Mouse (Mus musculus): ENCODE results near the gene Fam19a3.
"Not testable (repeated sequence)": the region's sequence is repeated elsewhere in the genome, so short reads cannot be mapped to it uniquely, and the experiment has no call there.

Fam19a3 gene

DNA sequence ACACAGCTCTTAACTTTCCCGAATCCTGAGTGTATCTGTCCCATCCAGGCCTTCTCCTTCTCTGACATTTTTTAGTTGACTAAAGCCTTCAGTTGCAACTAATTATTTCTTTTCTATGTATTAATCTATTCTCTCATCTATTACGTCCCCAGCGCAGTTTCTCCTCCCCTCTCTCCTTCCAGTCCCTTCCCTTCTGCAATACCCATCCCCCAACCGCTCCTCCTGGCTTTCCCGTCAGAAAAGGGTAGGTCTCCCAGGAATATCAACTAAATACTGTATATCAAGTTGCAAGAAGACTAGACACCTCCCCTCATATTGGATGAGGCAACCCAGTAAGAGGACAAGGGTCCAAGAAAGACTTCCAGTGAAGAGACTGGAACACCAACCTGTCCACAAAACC is 22.8 kb downstream of the Fam19a3 start:
- DNase-seq = no peak

GRCm38 (mm10) chr3:104758406-104758805 is 23.2 kb downstream of the Fam19a3 start:
- peak; percentile 89 for DNase-seq

GRCm38 (mm10) chr3:104752845-104753244 is 28.8 kb downstream of the Fam19a3 start:
- not testable (repeated sequence) for DNase-seq

GRCm38 (mm10) chr3:104743864-104744263 is 37.8 kb downstream of the Fam19a3 start:
- no peak for DNase-seq

DNA sequence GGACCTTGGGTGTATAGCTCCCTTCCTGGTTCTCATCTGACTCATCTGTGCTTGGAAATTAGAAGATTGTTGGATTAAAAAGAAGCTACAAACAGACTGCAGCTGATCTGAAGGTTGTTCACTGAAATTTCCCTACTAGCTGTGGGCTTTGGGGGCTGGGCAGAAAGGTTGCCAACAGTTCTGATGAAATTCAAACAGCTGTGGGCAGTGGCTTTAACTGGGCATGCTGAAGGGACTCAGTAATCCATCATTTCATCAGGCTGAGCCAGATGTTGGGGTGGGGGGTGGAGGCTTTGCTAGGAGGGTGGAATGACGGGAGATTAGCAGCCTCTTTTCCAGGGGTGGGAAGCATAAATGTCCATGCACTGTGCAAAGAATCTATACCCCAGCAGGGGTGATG is 38.5 kb downstream of the Fam19a3 start:
- no peak for DNase-seq

DNA sequence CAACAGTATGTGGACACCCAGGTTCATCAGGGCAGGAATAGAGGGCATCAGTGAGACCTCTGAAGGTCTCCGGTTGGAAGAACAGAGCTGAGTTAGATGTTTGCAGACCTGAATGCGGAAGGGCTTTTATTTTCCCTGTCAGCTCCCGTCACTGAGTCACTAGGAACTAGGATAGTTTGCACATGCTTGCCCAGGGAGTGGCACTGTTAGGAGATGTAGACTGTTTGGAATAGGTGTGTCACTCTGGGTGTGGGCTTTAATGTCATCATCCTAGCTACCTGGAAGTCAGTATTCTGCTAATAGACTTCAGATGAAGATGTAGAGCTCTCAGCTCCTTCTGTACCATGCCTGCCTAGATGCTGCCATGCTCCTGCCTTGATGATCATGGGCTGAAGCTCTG is 39.7 kb downstream of the Fam19a3 start:
- DNase-seq = no peak

- DNase-seq = peak; percentile 88
These were observed 47.0 kb downstream of the Fam19a3 start for GRCm38 (mm10) chr3:104734654-104735053.

- DNase-seq = no peak
These were observed 48.7 kb downstream of the Fam19a3 start for GRCm38 (mm10) chr3:104732907-104733306.

- no peak for DNase-seq
These were observed 52.3 kb downstream of the Fam19a3 start for GRCm38 (mm10) chr3:104729270-104729839.
